Mouse (Mus musculus): ENCODE data around the gene Kcnj11. TPM values are rescaled to one million over a fixed set of nuclear protein-coding genes. Genes with fewer than 3 reads are reported as not detected.

Gene Kcnj11
- polyA plus RNA-seq, 1 experiment from 2014 or later, result 0.20 TPM

- Histone ChIP-seq H3K36me3 (ENCODE audit: control insufficient read depth, insufficient read depth, low read length) (no peaks in the 10 kb centered on the region), H3K9me3 (ENCODE audit: control insufficient read depth, low read length) (no peaks in the 10 kb centered on the region), H3K9ac (ENCODE audit: low read length) (no peak overlapping the region), H3K4me3 (ENCODE audit: low read depth, low read length) (no peak overlapping the region), H3K4me2 (ENCODE audit: low read depth, low read length, severe bottlenecking) (no peak overlapping the region), H3K4me1 (replicated peaks; ENCODE audit: control insufficient read depth, insufficient read depth, low read length) (peaks cover 6% of the 10 kb centered on the region; the same call in 1 of the 2 replicates), H3K27me3 (ENCODE audit: control insufficient read depth, insufficient read depth, low read length) (no peaks in the 10 kb centered on the region), H3K27ac (ENCODE audit: low read depth, low read length) (no peak overlapping the region)
- DNase-seq (ENCODE audit: low spot score) (no peak), ATAC-seq (replicated peaks; ENCODE audit: low FRiP score) (no peak)
- 73% methylated on average over 7 of the region's 7 CpGs for WGBS
Observed at GRCm38 (mm10) chr7:46130723-46131122, 30.2 kb upstream of the Kcnj11 start.

DNA sequence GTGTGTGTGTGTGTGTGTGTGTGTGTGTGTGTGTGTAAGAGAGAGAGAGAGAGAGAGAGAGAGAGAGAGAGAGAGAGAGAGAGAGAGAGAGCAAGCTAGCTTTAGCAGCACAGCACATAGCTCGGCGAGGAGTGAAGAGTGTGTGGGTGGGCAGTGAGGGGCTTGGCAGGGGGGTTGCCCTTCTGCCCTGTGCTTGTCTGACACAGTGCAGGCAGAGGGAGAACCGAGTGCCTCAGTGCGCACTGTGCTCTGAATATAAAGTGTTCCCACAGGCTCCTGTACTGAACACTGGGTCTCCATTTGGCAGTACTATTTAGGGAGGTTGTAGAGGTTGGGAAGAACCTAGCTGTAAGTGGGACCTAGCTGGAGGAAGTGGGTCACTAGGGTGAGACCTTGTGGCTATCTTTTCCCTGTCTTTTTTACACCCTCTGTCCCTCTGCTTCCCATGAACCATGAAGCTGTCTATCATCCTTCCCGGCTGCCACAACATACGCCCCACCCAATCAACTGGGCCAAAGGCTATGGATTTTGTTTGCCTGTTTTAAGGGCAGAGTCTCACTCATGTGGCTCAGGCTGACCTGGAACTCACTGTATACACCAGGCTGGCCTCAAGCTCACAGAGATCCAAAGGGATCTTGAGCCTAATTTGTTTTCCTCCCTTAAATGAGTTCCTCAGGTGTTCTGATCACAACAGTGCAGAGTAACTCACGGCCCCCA lies 29.1 kb upstream of the Kcnj11 start:
- Histone ChIP-seq H3K9me3 (ENCODE audit: control insufficient read depth, low read length) (no peaks in the 10 kb centered on the region), H3K9ac (ENCODE audit: low read length) (no peak overlapping the region), H3K4me3 (ENCODE audit: low read depth, low read length) (no peak overlapping the region), H3K27ac (ENCODE audit: low read depth, low read length) (no peak overlapping the region), H3K4me2 (ENCODE audit: low read depth, low read length, severe bottlenecking) (no peak overlapping the region), H3K27me3 (ENCODE audit: control insufficient read depth, insufficient read depth, low read length) (no peaks in the 10 kb centered on the region), H3K36me3 (ENCODE audit: control insufficient read depth, insufficient read depth, low read length) (no peaks in the 10 kb centered on the region), H3K4me1 (replicated peaks; ENCODE audit: control insufficient read depth, insufficient read depth, low read length) (peaks cover 4% of the 10 kb centered on the region; the same call in 1 of the 2 replicates)
- no peak for DNase-seq (ENCODE audit: low spot score)
- no peak for ATAC-seq (replicated peaks; ENCODE audit: low FRiP score)
- 60% methylated on average over 7 of the region's 7 CpGs for WGBS

DNA sequence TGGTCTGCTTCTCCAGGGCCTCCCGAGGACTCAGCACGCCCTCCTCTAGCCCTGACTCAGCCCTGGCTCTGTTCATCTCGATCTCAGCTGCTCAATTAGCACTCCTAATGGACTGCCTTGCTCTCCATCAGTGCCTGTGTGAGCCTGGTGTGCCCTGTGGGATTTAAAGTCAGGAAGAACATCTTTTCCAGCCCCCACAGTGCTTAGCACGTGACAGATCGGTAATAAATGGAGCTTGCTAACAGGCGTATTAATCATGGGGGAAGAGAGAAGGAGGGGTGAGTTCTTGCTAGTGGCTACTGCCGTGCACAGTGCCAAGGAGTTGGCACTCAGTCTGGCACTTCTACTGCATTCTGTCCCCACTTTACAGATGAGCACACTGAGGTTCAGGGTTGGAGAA lies 27.6 kb upstream of the Kcnj11 start:
- Histone ChIP-seq H3K4me1 (replicated peaks; ENCODE audit: control insufficient read depth, insufficient read depth, low read length) (peaks cover 2% of the 10 kb centered on the region; the same call in 1 of the 2 replicates), H3K27ac (ENCODE audit: low read depth, low read length) (no peak overlapping the region)
- ATAC-seq (replicated peaks; ENCODE audit: low FRiP score), result 0 out of 2 replicates have a peak, but pooled peaks have one; percentile 27

DNA sequence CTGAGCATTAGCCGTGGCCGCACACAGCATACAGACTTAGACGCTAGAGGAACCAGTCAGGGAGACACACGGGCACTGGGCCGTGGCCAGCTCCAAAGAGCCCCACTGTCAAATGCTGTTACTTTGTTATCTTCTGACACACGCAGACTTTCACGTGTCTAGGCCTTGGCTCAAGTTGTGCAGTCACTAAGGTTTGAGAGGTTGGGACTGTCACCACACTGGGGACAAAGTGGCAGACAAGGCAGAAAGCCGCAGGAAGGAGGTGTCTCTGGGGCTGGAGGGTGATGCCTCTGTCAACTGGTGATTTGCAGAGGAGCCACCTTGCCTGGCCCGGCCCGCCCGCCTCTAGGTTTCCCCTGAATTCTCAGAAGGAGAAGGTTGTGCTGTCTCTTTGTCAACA lies 24.8 kb upstream of the Kcnj11 start:
- Histone ChIP-seq H3K27me3 (ENCODE audit: control insufficient read depth, insufficient read depth, low read length) (no peaks in the 10 kb centered on the region), H3K4me1 (replicated peaks; ENCODE audit: control insufficient read depth, insufficient read depth, low read length) (no peaks in the 10 kb centered on the region; the same call in 1 of the 2 replicates), H3K9ac (ENCODE audit: low read length) (no peak overlapping the region), H3K4me3 (ENCODE audit: low read depth, low read length) (no peak overlapping the region), H3K4me2 (ENCODE audit: low read depth, low read length, severe bottlenecking) (no peak overlapping the region), H3K36me3 (ENCODE audit: control insufficient read depth, insufficient read depth, low read length) (no peaks in the 10 kb centered on the region), H3K27ac (ENCODE audit: low read depth, low read length) (no peak overlapping the region), H3K9me3 (ENCODE audit: control insufficient read depth, low read length) (no peaks in the 10 kb centered on the region)
- no peak for DNase-seq (ENCODE audit: low spot score)
- ATAC-seq (replicated peaks; ENCODE audit: low FRiP score), result no peak
- 92% methylated on average over 11 of the region's 11 CpGs for WGBS

More for the DNA sequence above, 27.6 kb upstream of the Kcnj11 start:
- Histone ChIP-seq H3K9me3 (ENCODE audit: control insufficient read depth, low read length) (no peaks in the 10 kb centered on the region), H3K4me2 (ENCODE audit: low read depth, low read length, severe bottlenecking) (no peak overlapping the region), H3K4me3 (ENCODE audit: low read depth, low read length) (no peak overlapping the region), H3K9ac (ENCODE audit: low read length) (no peak overlapping the region), H3K27me3 (ENCODE audit: control insufficient read depth, insufficient read depth, low read length) (no peaks in the 10 kb centered on the region), H3K36me3 (ENCODE audit: control insufficient read depth, insufficient read depth, low read length) (no peaks in the 10 kb centered on the region)
- DNase-seq (ENCODE audit: low spot score), result no peak
- 71% methylated on average over 7 of the region's 7 CpGs for WGBS

GRCm38 (mm10) chr7:46124460-46124859 lies 23.9 kb upstream of the Kcnj11 start:
- Histone ChIP-seq H3K27me3 (ENCODE audit: control insufficient read depth, insufficient read depth, low read length) (no peaks in the 10 kb centered on the region), H3K4me2 (ENCODE audit: low read depth, low read length, severe bottlenecking) (no peak overlapping the region), H3K9me3 (ENCODE audit: control insufficient read depth, low read length) (no peaks in the 10 kb centered on the region), H3K27ac (ENCODE audit: low read depth, low read length) (no peak overlapping the region), H3K36me3 (ENCODE audit: control insufficient read depth, insufficient read depth, low read length) (no peaks in the 10 kb centered on the region), H3K9ac (ENCODE audit: low read length) (no peak overlapping the region), H3K4me3 (ENCODE audit: low read depth, low read length) (no peak overlapping the region), H3K4me1 (replicated peaks; ENCODE audit: control insufficient read depth, insufficient read depth, low read length) (no peaks in the 10 kb centered on the region; the same call in 1 of the 2 replicates)
- 84% methylated on average over 6 of the region's 6 CpGs for WGBS
- ATAC-seq (replicated peaks; ENCODE audit: low FRiP score) (no peak), DNase-seq (ENCODE audit: low spot score) (no peak)

- WGBS, result 65% methylated on average over 4 of the region's 4 CpGs
- Histone ChIP-seq H3K9ac (ENCODE audit: low read length) (no peak overlapping the region), H3K27ac (ENCODE audit: low read depth, low read length) (no peak overlapping the region), H3K36me3 (ENCODE audit: control insufficient read depth, insufficient read depth, low read length) (no peaks in the 10 kb centered on the region), H3K4me1 (replicated peaks; ENCODE audit: control insufficient read depth, insufficient read depth, low read length) (no peaks in the 10 kb centered on the region), H3K9me3 (ENCODE audit: control insufficient read depth, low read length) (no peaks in the 10 kb centered on the region), H3K4me2 (ENCODE audit: low read depth, low read length, severe bottlenecking) (no peak overlapping the region), H3K4me3 (ENCODE audit: low read depth, low read length) (no peak overlapping the region), H3K27me3 (ENCODE audit: control insufficient read depth, insufficient read depth, low read length) (no peaks in the 10 kb centered on the region)
- no peak for DNase-seq (ENCODE audit: low spot score)
- no peak for ATAC-seq (replicated peaks; ENCODE audit: low FRiP score)
Observed at GRCm38 (mm10) chr7:46122964-46123363, 22.4 kb upstream of the Kcnj11 start.

- ATAC-seq (replicated peaks; ENCODE audit: low FRiP score), result no peak
Observed at GRCm38 (mm10) chr7:46117035-46117434, 16.5 kb upstream of the Kcnj11 start.

GRCm38 (mm10) chr7:46116118-46116581 lies 15.6 kb upstream of the Kcnj11 start:
- Histone ChIP-seq H3K27me3 (ENCODE audit: control insufficient read depth, insufficient read depth, low read length) (no peaks in the 10 kb centered on the region), H3K9ac (ENCODE audit: low read length) (no peak overlapping the region), H3K4me2 (ENCODE audit: low read depth, low read length, severe bottlenecking) (no peak overlapping the region), H3K4me1 (replicated peaks; ENCODE audit: control insufficient read depth, insufficient read depth, low read length) (peaks cover 4% of the 10 kb centered on the region; the same call in 1 of the 2 replicates), H3K9me3 (ENCODE audit: control insufficient read depth, low read length) (no peaks in the 10 kb centered on the region), H3K36me3 (ENCODE audit: control insufficient read depth, insufficient read depth, low read length) (no peaks in the 10 kb centered on the region), H3K4me3 (ENCODE audit: low read depth, low read length) (no peak overlapping the region), H3K27ac (ENCODE audit: low read depth, low read length) (no peak overlapping the region)
- WGBS, result 62% methylated on average over 10 of the region's 10 CpGs
- ATAC-seq (replicated peaks; ENCODE audit: low FRiP score) (no peak), DNase-seq (ENCODE audit: low spot score) (no peak)

More at GRCm38 (mm10) chr7:46117035-46117434, 16.5 kb upstream of the Kcnj11 start:
- Histone ChIP-seq H3K4me1 (replicated peaks; ENCODE audit: control insufficient read depth, insufficient read depth, low read length) (peaks cover 4% of the 10 kb centered on the region; the same call in 1 of the 2 replicates), H3K4me3 (ENCODE audit: low read depth, low read length) (no peak overlapping the region), H3K9me3 (ENCODE audit: control insufficient read depth, low read length) (no peaks in the 10 kb centered on the region), H3K9ac (ENCODE audit: low read length) (no peak overlapping the region), H3K36me3 (ENCODE audit: control insufficient read depth, insufficient read depth, low read length) (no peaks in the 10 kb centered on the region), H3K27ac (ENCODE audit: low read depth, low read length) (no peak overlapping the region), H3K27me3 (ENCODE audit: control insufficient read depth, insufficient read depth, low read length) (no peaks in the 10 kb centered on the region), H3K4me2 (ENCODE audit: low read depth, low read length, severe bottlenecking) (no peak overlapping the region)
- DNase-seq (ENCODE audit: low spot score), result no peak
- 97% methylated on average over 16 of the region's 16 CpGs for WGBS

- H3K36me3 ChIP-seq (ENCODE audit: control insufficient read depth, insufficient read depth, low read length), result no peaks in the 10 kb centered on the region
- no peak overlapping the region for H3K27ac ChIP-seq (ENCODE audit: low read depth, low read length)
- H3K9me3 ChIP-seq (ENCODE audit: control insufficient read depth, low read length), result no peaks in the 10 kb centered on the region
- H3K9ac ChIP-seq (ENCODE audit: low read length), result no peak overlapping the region
- peaks cover 4% of the 10 kb centered on the region; the same call in 1 of the 2 replicates for H3K4me1 ChIP-seq (replicated peaks; ENCODE audit: control insufficient read depth, insufficient read depth, low read length)
- ATAC-seq (replicated peaks; ENCODE audit: low FRiP score) (no peak), DNase-seq (ENCODE audit: low spot score) (no peak)
- no peak overlapping the region for H3K4me3 ChIP-seq (ENCODE audit: low read depth, low read length)
- H3K4me2 ChIP-seq (ENCODE audit: low read depth, low read length, severe bottlenecking), result no peak overlapping the region
- H3K27me3 ChIP-seq (ENCODE audit: control insufficient read depth, insufficient read depth, low read length), result no peaks in the 10 kb centered on the region
- 68% methylated on average over 3 of the region's 3 CpGs for WGBS
Observed at GRCm38 (mm10) chr7:46113435-46113834, 12.9 kb upstream of the Kcnj11 start.
